Mouse (Mus musculus): ENCODE data around the gene Camkk2. TPM values are rescaled to one million over a fixed set of nuclear protein-coding genes. Genes with fewer than 3 reads are reported as not detected.

Gene Camkk2
- polyA plus RNA-seq, 1 experiment from 2014 or later: 69.3 TPM

DNA sequence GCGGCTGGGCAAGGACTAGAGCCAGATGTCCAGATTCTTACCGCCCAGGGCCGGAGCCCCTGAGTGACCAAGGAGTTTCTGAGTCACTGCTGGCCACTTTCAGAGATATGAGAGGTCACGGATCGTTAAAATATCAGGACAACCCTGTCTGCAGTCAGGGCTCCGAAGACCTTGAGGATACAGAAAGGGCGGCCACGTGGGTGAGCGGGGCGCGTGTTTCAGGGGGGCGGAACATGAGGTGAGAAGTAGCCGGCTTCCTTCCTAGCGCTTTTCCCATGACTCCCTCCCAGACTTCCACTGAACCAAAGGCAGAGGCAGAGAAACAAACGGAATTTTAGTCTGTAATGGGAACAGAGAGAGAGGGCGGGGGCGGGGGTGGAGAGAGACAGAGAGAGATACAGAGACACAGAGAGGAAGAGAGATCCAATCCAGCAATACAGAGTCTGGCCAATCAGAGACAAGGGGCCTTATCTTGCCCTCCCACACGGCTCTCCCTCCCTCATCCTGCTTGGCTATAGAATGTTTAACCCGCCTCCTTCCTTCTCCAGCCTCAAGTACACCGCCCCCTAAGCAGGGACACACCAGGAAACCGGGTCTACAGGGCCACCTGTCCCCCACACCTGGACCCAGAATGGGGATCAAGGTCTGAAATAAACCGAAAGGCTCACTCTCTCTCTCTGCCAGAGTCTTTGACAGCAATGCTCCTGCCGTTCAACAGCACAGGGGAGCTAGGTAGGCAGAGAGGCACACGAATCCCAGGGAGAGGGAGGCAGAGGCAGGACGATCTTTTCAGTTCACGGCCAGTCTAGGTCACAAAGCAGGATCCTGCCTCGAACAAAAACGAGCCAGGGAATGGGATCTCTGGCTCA lies 4.2 kb downstream of the Camkk2 start:
- ATAC-seq: no peak
- no peaks in the 10 kb centered on the region for H3K9me3 ChIP-seq (ENCODE audit: control insufficient read depth, low read length)
- no peaks in the 10 kb centered on the region for H3K27me3 ChIP-seq (replicated peaks; ENCODE audit: control insufficient read depth, insufficient read depth, low read length)
- peaks cover 14% of the 10 kb centered on the region for H3K4me1 ChIP-seq (ENCODE audit: control insufficient read depth, insufficient read depth, low read depth, low read length)
- H3K9ac ChIP-seq (ENCODE audit: low read depth, low read length): no peak overlapping the region
- H3K4me3 ChIP-seq (ENCODE audit: low read length): no peak overlapping the region
- 79% methylated on average over 28 of the region's 28 CpGs for WGBS
- no peak overlapping the region for H3K4me2 ChIP-seq (ENCODE audit: low read length)
- H3K27ac ChIP-seq (ENCODE audit: low read depth, low read length): no peak overlapping the region
- H3K36me3 ChIP-seq (ENCODE audit: control insufficient read depth, insufficient read depth, low read length): no peaks in the 10 kb centered on the region

DNA sequence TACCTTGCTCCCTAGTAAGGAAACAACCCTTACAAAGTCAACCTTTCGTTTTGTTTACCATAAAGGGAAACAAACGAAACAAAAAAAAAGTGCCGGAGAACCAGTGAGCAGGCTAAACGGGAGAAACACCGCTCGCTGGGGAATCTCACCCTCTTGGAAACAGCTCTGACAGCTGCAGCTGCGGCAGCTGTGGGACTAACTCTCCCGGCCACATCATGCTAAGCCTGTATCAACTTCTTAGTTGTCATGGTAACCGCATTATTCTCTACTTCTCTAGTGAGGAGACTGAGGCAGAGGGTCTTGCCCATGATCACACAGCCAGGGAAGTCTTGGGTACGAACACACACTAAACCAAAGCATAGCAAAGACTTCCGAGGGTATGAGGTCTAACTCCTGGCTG lies 5.5 kb downstream of the Camkk2 start:
- WGBS: 79% methylated on average over 11 of the region's 11 CpGs
- no peak overlapping the region for H3K4me3 ChIP-seq (ENCODE audit: low read length)

DNA sequence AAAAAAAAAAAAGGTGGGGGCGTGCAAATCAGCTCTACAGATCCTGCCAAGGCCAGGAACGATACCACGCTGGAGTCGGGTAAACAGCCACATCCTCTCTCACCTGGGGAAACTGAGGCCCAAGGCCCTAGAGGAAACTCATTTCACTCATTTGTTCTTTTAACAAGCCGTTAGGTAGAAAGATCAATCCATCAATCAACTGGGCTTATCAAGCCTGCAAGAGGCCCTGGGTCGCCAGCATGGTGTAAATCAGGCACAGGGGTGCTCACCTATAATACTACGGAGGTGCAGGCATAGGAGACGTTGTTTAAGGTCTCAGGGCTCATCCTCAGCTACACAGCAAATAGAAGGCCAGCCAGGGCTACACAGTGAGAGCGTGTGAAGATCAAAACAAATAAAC lies 7.8 kb downstream of the Camkk2 start:
- ATAC-seq: no peak
- H3K9me3 ChIP-seq (ENCODE audit: control insufficient read depth, low read length): no peaks in the 10 kb centered on the region
- 87% methylated on average over 9 of the region's 9 CpGs for WGBS
- H3K27me3 ChIP-seq (replicated peaks; ENCODE audit: control insufficient read depth, insufficient read depth, low read length): no peaks in the 10 kb centered on the region
- H3K9ac ChIP-seq (ENCODE audit: low read depth, low read length): no peak overlapping the region
- no peak overlapping the region for H3K4me2 ChIP-seq (ENCODE audit: low read length)
- peak overlapping the region; percentile 19; the same call in 1 of the 2 replicates for H3K27ac ChIP-seq (ENCODE audit: low read depth, low read length)
- H3K4me3 ChIP-seq (ENCODE audit: low read length): no peak overlapping the region
- no peaks in the 10 kb centered on the region for H3K36me3 ChIP-seq (ENCODE audit: control insufficient read depth, insufficient read depth, low read length)
- H3K4me1 ChIP-seq (ENCODE audit: control insufficient read depth, insufficient read depth, low read depth, low read length): peaks cover 6% of the 10 kb centered on the region; the same call in 1 of the 2 replicates

More for the DNA sequence above, 5.5 kb downstream of the Camkk2 start:
- H3K9me3 ChIP-seq (ENCODE audit: control insufficient read depth, low read length): no peaks in the 10 kb centered on the region
- no peak overlapping the region for H3K27ac ChIP-seq (ENCODE audit: low read depth, low read length)
- H3K4me2 ChIP-seq (ENCODE audit: low read length): no peak overlapping the region
- no peak for ATAC-seq
- H3K36me3 ChIP-seq (ENCODE audit: control insufficient read depth, insufficient read depth, low read length): no peaks in the 10 kb centered on the region
- no peak overlapping the region for H3K9ac ChIP-seq (ENCODE audit: low read depth, low read length)
- peaks cover 14% of the 10 kb centered on the region for H3K4me1 ChIP-seq (ENCODE audit: control insufficient read depth, insufficient read depth, low read depth, low read length)
- no peaks in the 10 kb centered on the region for H3K27me3 ChIP-seq (replicated peaks; ENCODE audit: control insufficient read depth, insufficient read depth, low read length)

DNA sequence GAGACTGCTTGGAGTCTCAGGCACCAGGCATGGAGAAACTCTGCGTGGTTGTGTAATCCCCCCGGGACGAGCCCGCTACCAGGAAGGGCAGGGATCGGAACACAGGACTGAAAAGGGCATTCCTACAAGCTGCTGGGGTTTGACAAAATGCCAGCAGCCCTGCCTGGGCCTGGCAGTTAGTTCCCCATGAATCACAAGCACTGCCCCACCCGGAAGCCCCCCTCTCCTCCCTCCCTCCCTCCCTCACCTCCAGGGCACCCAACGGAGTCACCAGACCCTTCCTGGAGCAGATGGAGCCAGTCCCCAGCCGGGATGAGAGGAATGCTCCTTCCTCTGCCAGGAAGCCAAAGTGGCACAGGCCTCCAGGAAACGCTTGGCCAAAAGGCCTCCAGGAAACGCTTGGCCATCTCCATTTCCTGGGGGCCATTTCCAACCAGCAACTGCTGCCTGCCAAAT lies 8.4 kb downstream of the Camkk2 start:
- peak; percentile 65 for ATAC-seq
- no peak overlapping the region for H3K9ac ChIP-seq (ENCODE audit: low read depth, low read length)
- no peak overlapping the region for H3K4me2 ChIP-seq (ENCODE audit: low read length)

GRCm38 (mm10) chr5:122770304-122770703 lies 8.9 kb downstream of the Camkk2 start:
- WGBS: 57% methylated on average over 7 of the region's 7 CpGs
- ATAC-seq: no peak
- Histone ChIP-seq H3K4me3 (ENCODE audit: low read length) (no peak overlapping the region), H3K9me3 (ENCODE audit: control insufficient read depth, low read length) (no peaks in the 10 kb centered on the region), H3K4me2 (ENCODE audit: low read length) (no peak overlapping the region), H3K9ac (ENCODE audit: low read depth, low read length) (no peak overlapping the region), H3K27ac (ENCODE audit: low read depth, low read length) (no peak overlapping the region; the same call in 1 of the 2 replicates), H3K4me1 (ENCODE audit: control insufficient read depth, insufficient read depth, low read depth, low read length) (peaks cover 6% of the 10 kb centered on the region; the same call in 1 of the 2 replicates), H3K27me3 (replicated peaks; ENCODE audit: control insufficient read depth, insufficient read depth, low read length) (no peaks in the 10 kb centered on the region), H3K36me3 (ENCODE audit: control insufficient read depth, insufficient read depth, low read length) (no peaks in the 10 kb centered on the region)

More for the DNA sequence above, 8.4 kb downstream of the Camkk2 start:
- Histone ChIP-seq H3K9me3 (ENCODE audit: control insufficient read depth, low read length) (no peaks in the 10 kb centered on the region), H3K27ac (ENCODE audit: low read depth, low read length) (no peak overlapping the region), H3K36me3 (ENCODE audit: control insufficient read depth, insufficient read depth, low read length) (no peaks in the 10 kb centered on the region), H3K27me3 (replicated peaks; ENCODE audit: control insufficient read depth, insufficient read depth, low read length) (no peaks in the 10 kb centered on the region), H3K4me3 (ENCODE audit: low read length) (no peak overlapping the region), H3K4me1 (ENCODE audit: control insufficient read depth, insufficient read depth, low read depth, low read length) (peaks cover 6% of the 10 kb centered on the region; the same call in 1 of the 2 replicates)
- 51% methylated on average over 10 of the region's 10 CpGs for WGBS

DNA sequence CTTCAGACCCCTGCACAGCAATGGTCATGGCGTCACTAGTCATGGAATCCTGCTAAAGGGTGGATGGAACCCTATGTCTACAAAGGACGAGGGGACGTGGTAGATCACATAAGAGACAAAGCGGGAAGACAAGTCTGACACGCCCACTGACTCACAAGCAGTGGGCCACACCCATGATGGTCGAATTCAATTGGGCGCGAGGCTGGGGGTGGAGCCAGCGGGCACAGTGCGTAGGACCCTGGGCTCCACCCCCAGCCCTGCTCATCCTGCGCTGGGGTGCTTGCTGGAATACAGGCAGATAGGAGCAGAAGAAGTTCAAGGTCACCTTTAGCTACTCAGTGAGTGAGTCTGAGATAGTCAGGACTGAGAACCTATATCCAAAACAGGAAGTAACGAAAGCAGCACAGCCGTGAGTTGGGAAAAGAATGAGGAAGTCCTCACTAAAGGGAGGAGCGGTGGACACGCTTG lies 10.1 kb downstream of the Camkk2 start:
- Histone ChIP-seq H3K9me3 (ENCODE audit: control insufficient read depth, low read length) (no peaks in the 10 kb centered on the region), H3K27ac (ENCODE audit: low read depth, low read length) (no peak overlapping the region), H3K4me2 (ENCODE audit: low read length) (no peak overlapping the region), H3K27me3 (replicated peaks; ENCODE audit: control insufficient read depth, insufficient read depth, low read length) (no peaks in the 10 kb centered on the region), H3K4me1 (ENCODE audit: control insufficient read depth, insufficient read depth, low read depth, low read length) (peaks cover 6% of the 10 kb centered on the region; the same call in 1 of the 2 replicates), H3K36me3 (ENCODE audit: control insufficient read depth, insufficient read depth, low read length) (no peaks in the 10 kb centered on the region), H3K4me3 (ENCODE audit: low read length) (no peak overlapping the region), H3K9ac (ENCODE audit: low read depth, low read length) (no peak overlapping the region)
- WGBS: 85% methylated on average over 15 of the region's 15 CpGs
- no peak for ATAC-seq

- ATAC-seq: no peak
- H3K4me1 ChIP-seq (ENCODE audit: control insufficient read depth, insufficient read depth, low read depth, low read length): peaks cover 6% of the 10 kb centered on the region; the same call in 1 of the 2 replicates
- H3K36me3 ChIP-seq (ENCODE audit: control insufficient read depth, insufficient read depth, low read length): no peaks in the 10 kb centered on the region
- H3K27me3 ChIP-seq (replicated peaks; ENCODE audit: control insufficient read depth, insufficient read depth, low read length): no peaks in the 10 kb centered on the region
- no peak overlapping the region for H3K27ac ChIP-seq (ENCODE audit: low read depth, low read length)
- no peak overlapping the region for H3K4me2 ChIP-seq (ENCODE audit: low read length)
- no peaks in the 10 kb centered on the region for H3K9me3 ChIP-seq (ENCODE audit: control insufficient read depth, low read length)
- H3K9ac ChIP-seq (ENCODE audit: low read depth, low read length): no peak overlapping the region
- 86% methylated on average over 11 of the region's 11 CpGs for WGBS
- no peak overlapping the region for H3K4me3 ChIP-seq (ENCODE audit: low read length)
Observed at GRCm38 (mm10) chr5:122767283-122767682, 11.9 kb downstream of the Camkk2 start.

- Histone ChIP-seq H3K27ac (ENCODE audit: low read depth, low read length) (no peak overlapping the region), H3K4me1 (ENCODE audit: control insufficient read depth, insufficient read depth, low read depth, low read length) (no peaks in the 10 kb centered on the region), H3K27me3 (replicated peaks; ENCODE audit: control insufficient read depth, insufficient read depth, low read length) (no peaks in the 10 kb centered on the region), H3K4me2 (ENCODE audit: low read length) (no peak overlapping the region), H3K9me3 (ENCODE audit: control insufficient read depth, low read length) (no peaks in the 10 kb centered on the region), H3K4me3 (ENCODE audit: low read length) (no peak overlapping the region), H3K36me3 (ENCODE audit: control insufficient read depth, insufficient read depth, low read length) (no peaks in the 10 kb centered on the region), H3K9ac (ENCODE audit: low read depth, low read length) (no peak overlapping the region)
- no peak for ATAC-seq
- 58% methylated on average over 10 of the region's 10 CpGs for WGBS
Observed at GRCm38 (mm10) chr5:122764032-122764464, 15.2 kb downstream of the Camkk2 start.

GRCm38 (mm10) chr5:122763271-122764031 lies 15.8 kb downstream of the Camkk2 start:
- 90% methylated on average over 29 of the region's 29 CpGs for WGBS
- no peaks in the 10 kb centered on the region for H3K36me3 ChIP-seq (ENCODE audit: control insufficient read depth, insufficient read depth, low read length)
- no peak overlapping the region for H3K9ac ChIP-seq (ENCODE audit: low read depth, low read length)
- no peak overlapping the region for H3K27ac ChIP-seq (ENCODE audit: low read depth, low read length)
- H3K4me1 ChIP-seq (ENCODE audit: control insufficient read depth, insufficient read depth, low read depth, low read length): no peaks in the 10 kb centered on the region
- no peak for ATAC-seq
- H3K27me3 ChIP-seq (replicated peaks; ENCODE audit: control insufficient read depth, insufficient read depth, low read length): no peaks in the 10 kb centered on the region
- no peak overlapping the region for H3K4me3 ChIP-seq (ENCODE audit: low read length)
- H3K9me3 ChIP-seq (ENCODE audit: control insufficient read depth, low read length): no peaks in the 10 kb centered on the region
- H3K4me2 ChIP-seq (ENCODE audit: low read length): no peak overlapping the region
